Mouse (Mus musculus) bone marrow, adult 2 months (tissue): ENCODE results near the gene Nhlh1. TPM values are rescaled to one million over a fixed set of nuclear protein-coding genes. Genes with fewer than 3 reads are reported as not detected.

ENCODE experiments used
- H3K27ac ChIP-seq: fragments of 200-500 bp; 2 replicates; pipeline ENCODE4 v1.5.1; 2012; ENCODE audit warnings: low read depth, mild to moderate bottlenecking, control low read depth, inconsistent platforms, low read length; ENCODE audit not compliant: control insufficient read depth, poor library complexity, insufficient read depth
- H3K4me1 ChIP-seq: fragments of 200-500 bp; 2 replicates; pipeline ENCODE4 v1.6.1; 2011; ENCODE audit warnings: low read length; ENCODE audit not compliant: control insufficient read depth, insufficient read depth
- H3K4me3 ChIP-seq: fragments of 200-500 bp; replicated peaks from 2 replicates; pipeline ENCODE3; 2011; ENCODE audit warnings: mild to moderate bottlenecking, low read depth, low read length, control low read depth; ENCODE audit not compliant: control insufficient read depth
- CTCF ChIP-seq: fragments of 200-500 bp; IDR thresholded peaks from 2 replicates; pipeline ENCODE4 v1.5.1; 2011; ENCODE audit warnings: low read length, control low read depth; ENCODE audit not compliant: control insufficient read depth, insufficient read depth
- POLR2A ChIP-seq: fragments of 200-500 bp; IDR thresholded peaks from 2 replicates; pipeline ENCODE4 v1.6.1; 2011; ENCODE audit warnings: low read depth, mild to moderate bottlenecking, control low read depth, low read length, borderline replicate concordance; ENCODE audit not compliant: control insufficient read depth
- WGBS: fragments of 180-500 bp; shearing (Covaris S2); methylation state at CpG from one replicate; pipeline ENCODE4 v1.1.7; 2018; 5-methylcytosine and 5-hydroxymethylcytosine counted together
- polyA plus RNA-seq: library from polyadenylated mRNA; stranded (reverse); fragments of >200 nt; gene quantifications from 2 replicates; pipeline ENCODE4 v1.2.4, GENCODE M21; 2011; ENCODE audit warnings: low replicate concordance; ENCODE audit not compliant: missing spikeins, insufficient read depth, insufficient read length

The Nhlh1 gene
- polyA plus RNA-seq, 1 experiment, result not detected

- TF ChIP-seq POLR2A (no peak), CTCF (no peak)
- WGBS, result 65% methylated on average over 9 of the region's 9 CpGs
- Histone ChIP-seq H3K4me3 (no peak overlapping the region), H3K4me1 (peaks cover 2% of the 10 kb centered on the region), H3K27ac (no peak overlapping the region)
Observed at GRCm38 (mm10) chr1:172024140-172024895, 33.1 kb downstream of the Nhlh1 start.

DNA sequence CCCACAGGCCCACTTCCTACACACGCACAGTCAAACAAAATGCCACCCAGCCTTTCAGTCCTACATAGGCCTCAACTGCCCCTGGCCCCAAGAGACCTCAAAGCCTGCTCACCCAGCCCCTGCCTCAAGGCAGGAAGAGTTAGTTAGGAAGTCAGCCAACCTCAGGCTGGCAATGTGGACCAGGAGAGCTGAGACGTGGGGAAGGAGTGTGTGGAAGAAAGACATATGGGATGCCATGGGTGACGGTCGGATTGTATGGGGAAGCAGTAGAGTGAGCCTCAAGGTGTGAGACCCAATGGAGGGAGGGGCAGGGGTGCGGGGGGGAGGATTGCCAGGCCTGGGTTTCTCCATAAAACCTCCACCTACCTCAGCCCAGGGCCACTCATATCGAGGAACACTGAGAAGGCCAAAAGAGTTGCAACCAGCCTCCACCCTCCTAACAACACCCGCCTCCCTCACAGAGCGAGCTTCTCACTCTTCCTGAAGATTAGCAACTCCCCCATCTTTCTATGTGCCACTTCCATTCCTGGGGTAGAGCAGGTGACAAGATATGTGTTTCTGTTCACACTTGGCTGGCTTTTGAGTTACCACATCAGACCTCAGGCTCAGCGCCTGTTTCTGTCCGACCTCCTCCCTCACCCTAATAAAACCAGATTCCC lies 37.4 kb downstream of the Nhlh1 start:
- Histone ChIP-seq H3K4me1 (peaks cover 2% of the 10 kb centered on the region; the same call in 1 of the 2 replicates), H3K27ac (no peak overlapping the region), H3K4me3 (no peak overlapping the region)
- WGBS, result 70% methylated on average over 10 of the region's 10 CpGs
- no peak for TF ChIP-seq POLR2A
- TF ChIP-seq CTCF, result no peak

- Histone ChIP-seq H3K4me3 (no peak overlapping the region), H3K4me1 (peaks cover 2% of the 10 kb centered on the region; the same call in 1 of the 2 replicates), H3K27ac (no peak overlapping the region)
- 83% methylated on average over 4 of the region's 4 CpGs for whole genome bisulfite sequencing
- TF ChIP-seq POLR2A, result no peak
- no peak for TF ChIP-seq CTCF
Observed at GRCm38 (mm10) chr1:172019339-172019738, 38.0 kb downstream of the Nhlh1 start.

DNA sequence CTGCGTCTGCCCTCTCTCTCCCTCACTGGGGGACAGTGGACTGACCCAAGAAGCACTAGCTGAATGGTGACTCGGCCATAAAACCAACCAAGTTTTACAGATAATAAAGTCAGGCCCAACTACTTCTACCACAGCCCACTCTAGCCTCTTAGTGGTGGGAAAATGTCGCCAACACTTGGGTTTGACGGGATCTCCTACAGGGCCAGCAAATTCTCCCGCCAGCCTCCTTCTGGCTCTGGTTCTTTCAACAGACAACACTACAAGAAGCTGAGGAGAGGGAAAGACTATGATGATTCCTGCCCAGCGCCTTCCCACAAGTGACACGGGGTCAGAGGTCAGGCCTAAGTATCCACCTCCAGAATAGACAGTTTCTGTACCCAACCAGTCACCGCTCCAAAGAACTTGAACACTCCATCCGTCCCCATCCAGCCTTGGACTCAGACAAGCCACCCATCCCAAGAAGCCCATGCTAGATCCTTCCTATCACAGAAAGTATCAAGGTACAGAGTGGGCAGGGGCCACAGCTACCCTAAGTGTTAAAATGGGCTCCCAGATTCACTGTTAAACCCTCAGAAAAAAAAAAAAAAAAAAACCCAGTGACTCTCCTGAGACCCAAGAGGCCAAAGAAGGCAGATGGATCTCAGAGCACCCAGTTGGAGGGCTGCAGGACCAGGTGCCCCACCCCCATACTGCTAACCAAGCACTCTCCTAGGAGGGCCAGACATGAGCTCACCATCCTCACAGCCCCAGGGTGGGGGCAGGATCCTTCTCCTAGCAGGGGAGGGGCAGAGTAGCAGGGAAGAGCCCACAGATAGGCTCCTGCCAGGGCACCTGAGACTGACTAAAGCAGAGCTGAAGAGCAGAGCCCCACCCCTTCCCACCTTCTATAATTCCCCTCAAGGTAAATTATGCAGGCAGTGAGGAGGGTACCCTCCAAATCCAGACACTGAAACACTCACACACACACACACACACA lies 38.7 kb downstream of the Nhlh1 start:
- no peak for TF ChIP-seq CTCF
- TF ChIP-seq POLR2A, result no peak
- WGBS, result 85% methylated on average over 9 of the region's 9 CpGs
- no peak overlapping the region for H3K4me3 ChIP-seq
- no peak overlapping the region for H3K27ac ChIP-seq
- H3K4me1 ChIP-seq, result peaks cover 2% of the 10 kb centered on the region; the same call in 1 of the 2 replicates

DNA sequence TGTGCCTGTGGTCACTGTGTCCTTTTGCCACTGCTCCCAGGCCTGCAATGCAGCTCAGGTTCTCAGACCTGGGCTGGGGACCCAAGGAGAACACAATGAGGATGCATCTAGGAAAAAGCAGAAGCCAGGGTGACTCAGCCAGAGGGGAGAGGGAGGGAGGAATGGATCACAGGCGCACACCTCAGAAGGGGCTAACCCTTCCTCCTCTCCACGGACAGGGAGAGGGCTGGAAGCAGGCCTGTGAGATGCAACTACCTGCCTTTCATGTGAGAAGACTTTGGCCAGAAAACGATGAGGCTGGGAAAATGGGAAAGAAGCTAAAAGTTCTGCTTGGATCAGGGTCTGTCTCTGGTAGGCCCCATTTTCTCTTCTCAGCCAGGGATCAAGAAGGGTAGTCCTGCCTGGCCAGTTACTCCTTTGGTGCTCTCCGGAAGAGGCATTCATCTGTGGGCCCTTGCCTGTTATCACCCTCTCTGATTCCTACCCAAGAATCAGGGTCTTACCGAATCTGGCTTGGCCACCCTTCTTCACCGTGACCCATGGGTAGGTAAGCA lies 39.8 kb downstream of the Nhlh1 start:
- WGBS, result 77% methylated on average over 6 of the region's 6 CpGs

DNA sequence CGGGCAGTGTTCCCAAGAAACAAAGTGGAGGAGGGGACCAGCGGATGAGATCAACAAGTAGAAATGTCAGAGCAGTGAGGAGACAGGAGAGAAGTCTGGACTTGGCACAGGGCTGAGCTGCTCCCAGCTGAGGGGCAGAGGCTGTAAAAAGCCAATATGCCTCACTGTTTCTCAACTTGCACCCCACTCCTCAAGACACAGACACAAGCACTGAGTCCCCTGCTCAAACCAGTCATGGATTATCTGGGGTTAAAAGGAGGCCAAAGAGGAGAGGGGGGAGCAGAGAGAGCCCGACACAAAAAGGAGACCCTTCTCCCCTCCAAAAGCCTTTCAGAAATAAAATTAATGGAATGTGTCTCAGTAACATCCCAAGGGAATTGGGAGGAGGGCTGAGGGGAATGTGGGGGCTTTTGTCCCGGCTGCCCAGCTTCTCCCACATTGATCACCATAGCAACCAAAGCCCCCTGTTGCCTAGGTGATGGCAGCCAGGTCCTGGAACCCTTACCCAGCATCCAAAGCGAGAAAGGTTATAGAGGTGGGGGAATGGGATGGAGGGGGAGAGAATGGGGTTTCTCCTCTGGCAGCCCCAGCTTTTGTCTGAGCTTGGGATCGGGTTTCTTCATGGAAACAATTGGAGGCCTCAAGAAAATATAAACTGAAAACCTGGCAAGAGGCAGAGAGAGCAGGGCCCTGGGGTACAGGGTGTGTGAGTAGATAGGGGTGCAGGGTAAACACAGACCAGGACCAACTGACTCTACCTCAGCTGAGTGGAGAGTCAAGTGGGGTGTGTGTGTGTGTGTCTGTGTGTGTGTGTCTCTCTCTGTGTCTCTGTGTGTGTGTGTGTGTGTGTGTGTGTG lies 40.5 kb downstream of the Nhlh1 start:
- Histone ChIP-seq H3K4me1 (peaks cover 2% of the 10 kb centered on the region; the same call in 1 of the 2 replicates), H3K27ac (no peak overlapping the region), H3K4me3 (no peak overlapping the region)
- 78% methylated on average over 6 of the region's 6 CpGs for WGBS
- no peak for TF ChIP-seq CTCF
- no peak for TF ChIP-seq POLR2A

More for the DNA sequence above, 39.8 kb downstream of the Nhlh1 start:
- TF ChIP-seq CTCF (no peak), POLR2A (no peak)
- H3K4me1 ChIP-seq, result peaks cover 2% of the 10 kb centered on the region; the same call in 1 of the 2 replicates
- H3K4me3 ChIP-seq, result no peak overlapping the region
- H3K27ac ChIP-seq, result no peak overlapping the region

DNA sequence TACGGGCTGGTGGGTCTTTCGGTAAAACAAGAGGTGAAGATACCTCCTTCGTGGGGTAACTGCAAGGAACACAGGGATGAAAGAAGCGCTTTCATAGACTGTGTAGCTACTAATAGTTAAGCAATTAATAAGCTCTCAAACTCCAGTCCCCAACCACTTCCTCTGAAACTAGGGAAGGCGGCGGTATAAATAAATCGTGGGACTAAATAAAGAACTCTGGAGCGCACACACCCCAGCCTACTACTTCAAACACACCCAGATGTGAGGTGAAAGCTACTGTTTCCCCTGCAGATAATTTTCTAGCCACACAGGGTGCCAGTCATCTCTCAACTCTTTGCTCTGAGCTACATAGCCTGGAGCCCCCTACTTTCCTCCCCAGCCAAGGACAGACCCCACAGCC lies 41.3 kb downstream of the Nhlh1 start:
- TF ChIP-seq POLR2A (no peak), CTCF (no peak)
- Histone ChIP-seq H3K4me1 (peaks cover 2% of the 10 kb centered on the region; the same call in 1 of the 2 replicates), H3K27ac (no peak overlapping the region), H3K4me3 (no peak overlapping the region)
- WGBS, result 19% methylated on average over 8 of the region's 8 CpGs
